Mouse (Mus musculus) limb, embryonic 15.5 days (tissue): Measurements from ENCODE around the gene Epha1. TPM values are rescaled to one million over a fixed set of nuclear protein-coding genes. Genes with fewer than 3 reads are reported as not detected.

Experiments used
- ATAC-seq: fragments of 200-750 bp; cut with Nextera tagmentation; 2 replicates; pipeline ENCODE4 v1.8.0; 2017; ENCODE audit warnings: low read depth, moderate TSS enrichment; ENCODE audit not compliant: insufficient number of reproducible peaks, low FRiP score, low TSS enrichment
- H3K27ac ChIP-seq: fragments of 300-500 bp; sonication (generic); 2 replicates; pipeline ENCODE4 v1.5.1; 2015; ENCODE audit warnings: moderate library complexity, mild to moderate bottlenecking, inconsistent platforms
- H3K27me3 ChIP-seq: fragments of 300-500 bp; sonication (generic); 2 replicates; pipeline ENCODE4 v1.6.1; 2015; ENCODE audit warnings: inconsistent platforms
- H3K36me3 ChIP-seq: fragments of 300-500 bp; sonication (generic); 2 replicates; pipeline ENCODE4 v1.6.1; 2015; ENCODE audit warnings: inconsistent platforms
- H3K4me1 ChIP-seq: fragments of 300-500 bp; sonication (generic); 2 replicates; pipeline ENCODE4 v1.6.1; 2015; ENCODE audit warnings: inconsistent platforms
- H3K4me2 ChIP-seq: fragments of 300-500 bp; sonication (generic); 2 replicates; pipeline ENCODE4 v1.6.1; 2015; ENCODE audit warnings: mild to moderate bottlenecking, inconsistent platforms
- H3K4me3 ChIP-seq: fragments of 300-500 bp; sonication (generic); 2 replicates; pipeline ENCODE4 v1.5.1; 2015; ENCODE audit warnings: mild to moderate bottlenecking, inconsistent platforms
- H3K9ac ChIP-seq: fragments of 300-500 bp; sonication (generic); 2 replicates; pipeline ENCODE4 v1.6.1; 2015; ENCODE audit warnings: inconsistent platforms
- H3K9me3 ChIP-seq: fragments of 300-500 bp; sonication (generic); 2 replicates; pipeline ENCODE4 v1.6.1; 2016; ENCODE audit warnings: inconsistent platforms
- WGBS: fragments of 180-500 bp; shearing (Covaris S2); methylation state at CpG from one replicate; pipeline ENCODE4 v1.1.7; 2015; 5-methylcytosine and 5-hydroxymethylcytosine counted together
- polyA plus RNA-seq: library from polyadenylated mRNA; unstranded; fragments of >200 nt; fragmentation: Nextera tagmentation; extraction: Ambion mirVana; gene quantifications from 2 replicates; pipeline ENCODE4 v1.2.1, GENCODE M21; 2015

Gene Epha1
- polyA plus RNA-seq, 1 experiment from 2014 or later: 30.1 TPM

- Histone ChIP-seq H3K4me1 (peaks cover 23% of the 10 kb centered on the region), H3K9ac (no peak overlapping the region), H3K9me3 (no peaks in the 10 kb centered on the region), H3K27me3 (no peaks in the 10 kb centered on the region), H3K27ac (peak overlapping the region; percentile 38; the same call in 1 of the 2 replicates), H3K4me2 (no peak overlapping the region), H3K36me3 (peaks cover 68% of the 10 kb centered on the region), H3K4me3 (no peak overlapping the region)
- WGBS: 70% methylated on average over 9 of the region's 9 CpGs
- no peak for ATAC-seq
These were observed 13.5 kb downstream of the Epha1 start for GRCm38 (mm10) chr6:42359364-42360147.

DNA sequence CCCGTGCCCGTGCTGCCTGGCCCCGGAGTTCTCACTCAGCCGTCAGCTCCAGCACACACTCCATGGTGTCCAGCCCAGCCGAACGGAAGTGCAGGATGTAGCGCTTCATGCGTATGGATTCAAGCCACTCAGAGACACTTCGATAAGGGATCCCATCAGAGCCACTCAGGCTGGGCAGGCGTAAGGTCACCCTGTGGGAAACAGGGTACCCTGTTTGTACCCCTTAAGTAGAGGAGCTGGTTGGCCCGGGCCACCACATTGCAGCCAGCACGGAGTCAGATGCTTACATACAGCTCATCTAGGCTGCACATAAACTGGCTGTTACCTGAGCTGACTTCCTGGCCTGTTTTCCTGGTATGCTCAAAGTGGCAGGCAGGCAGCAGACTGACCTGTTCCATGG, 14.2 kb downstream of the Epha1 start:
- Histone ChIP-seq H3K9me3 (no peaks in the 10 kb centered on the region), H3K27me3 (no peaks in the 10 kb centered on the region), H3K4me3 (no peak overlapping the region), H3K4me1 (peaks cover 29% of the 10 kb centered on the region), H3K36me3 (peaks cover 68% of the 10 kb centered on the region), H3K27ac (peak overlapping the region; percentile 38; the same call in 1 of the 2 replicates), H3K4me2 (no peak overlapping the region), H3K9ac (no peak overlapping the region)
- 88% methylated on average over 12 of the region's 12 CpGs for WGBS
- ATAC-seq: no peak

DNA sequence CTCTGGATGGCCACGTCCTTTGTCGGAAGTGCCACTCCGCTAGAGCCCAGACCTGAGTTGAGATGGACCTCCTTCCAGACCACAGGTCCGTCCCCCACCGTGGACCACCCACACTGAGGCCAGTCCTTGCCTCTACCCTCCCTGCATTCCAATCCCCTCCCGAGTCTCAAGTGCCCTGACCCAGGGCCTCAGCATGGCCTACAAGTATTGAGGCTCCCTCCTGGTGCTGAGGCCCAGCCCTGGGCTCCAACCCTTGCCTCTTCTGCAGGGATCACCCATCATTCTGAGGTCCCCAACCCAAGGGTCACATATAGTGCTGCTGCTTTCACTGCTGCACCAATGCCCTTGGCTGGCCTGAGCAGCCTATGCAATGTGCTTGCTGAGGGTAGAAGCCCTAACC, 15.2 kb downstream of the Epha1 start:
- 66% methylated on average over 6 of the region's 6 CpGs for WGBS
- H3K4me3 ChIP-seq: no peak overlapping the region

GRCm38 (mm10) chr6:42356913-42357312, 16.2 kb downstream of the Epha1 start:
- peaks cover 45% of the 10 kb centered on the region for H3K4me1 ChIP-seq
- no peaks in the 10 kb centered on the region for H3K9me3 ChIP-seq
- peaks cover 82% of the 10 kb centered on the region for H3K36me3 ChIP-seq
- no peak overlapping the region for H3K9ac ChIP-seq
- H3K4me2 ChIP-seq: no peak overlapping the region
- no peak for ATAC-seq
- no peak overlapping the region for H3K27ac ChIP-seq
- H3K4me3 ChIP-seq: no peak overlapping the region
- 93% methylated on average over 5 of the region's 5 CpGs for WGBS
- H3K27me3 ChIP-seq: no peaks in the 10 kb centered on the region

More for the DNA sequence above, 15.2 kb downstream of the Epha1 start:
- Histone ChIP-seq H3K4me1 (peaks cover 39% of the 10 kb centered on the region), H3K9ac (no peak overlapping the region), H3K4me2 (no peak overlapping the region), H3K27ac (no peak overlapping the region), H3K27me3 (no peaks in the 10 kb centered on the region), H3K36me3 (peaks cover 74% of the 10 kb centered on the region), H3K9me3 (no peaks in the 10 kb centered on the region)
- ATAC-seq: no peak

DNA sequence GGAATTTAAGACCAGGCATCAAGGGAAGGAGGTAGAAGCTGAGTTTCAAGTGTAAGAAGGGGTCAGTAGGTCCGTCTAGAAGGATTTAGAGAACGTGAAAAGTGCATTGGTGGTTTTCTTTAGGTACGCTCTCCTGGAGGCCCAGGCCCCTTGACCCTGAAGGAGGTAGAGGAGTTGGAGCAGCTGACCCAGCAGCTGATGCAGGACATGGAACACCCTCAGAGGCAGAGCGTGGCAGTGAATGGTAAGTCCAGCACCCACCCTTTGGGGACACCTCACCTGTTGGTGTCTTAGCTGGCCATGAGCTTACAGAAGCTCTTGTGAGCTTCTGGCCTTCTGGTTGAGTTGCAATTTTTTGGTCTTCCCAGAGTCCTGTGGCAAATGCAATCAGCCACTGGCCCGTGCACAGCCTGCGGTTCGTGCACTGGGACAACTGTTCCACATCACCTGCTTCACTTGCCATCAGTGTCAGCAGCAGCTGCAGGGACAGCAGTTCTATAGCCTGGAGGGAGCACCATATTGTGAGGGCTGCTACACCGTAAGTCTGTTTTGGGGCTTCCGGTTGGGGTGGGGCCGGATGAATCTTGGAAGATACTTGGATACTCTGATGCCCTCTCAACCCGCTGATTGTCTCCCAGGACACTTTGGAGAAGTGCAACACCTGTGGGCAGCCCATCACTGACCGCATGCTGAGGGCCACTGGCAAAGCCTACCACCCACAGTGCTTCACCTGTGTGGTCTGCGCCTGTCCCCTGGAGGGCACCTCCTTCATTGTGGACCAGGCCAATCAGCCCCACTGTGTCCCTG, 17.1 kb downstream of the Epha1 start:
- no peaks in the 10 kb centered on the region for H3K9me3 ChIP-seq
- WGBS: 91% methylated on average over 13 of the region's 13 CpGs
- peaks cover 54% of the 10 kb centered on the region for H3K4me1 ChIP-seq
- H3K4me2 ChIP-seq: no peak overlapping the region
- H3K36me3 ChIP-seq: peaks cover 80% of the 10 kb centered on the region
- no peak overlapping the region for H3K4me3 ChIP-seq
- no peak overlapping the region for H3K27ac ChIP-seq
- no peak overlapping the region for H3K9ac ChIP-seq
- no peaks in the 10 kb centered on the region for H3K27me3 ChIP-seq
- no peak for ATAC-seq

GRCm38 (mm10) chr6:42355366-42355765, 17.7 kb downstream of the Epha1 start:
- Histone ChIP-seq H3K9ac (no peak overlapping the region), H3K9me3 (no peaks in the 10 kb centered on the region), H3K4me2 (no peak overlapping the region), H3K36me3 (peaks cover 74% of the 10 kb centered on the region), H3K4me3 (no peak overlapping the region), H3K4me1 (peaks cover 59% of the 10 kb centered on the region), H3K27me3 (no peaks in the 10 kb centered on the region), H3K27ac (no peak overlapping the region)
- ATAC-seq: no peak
- WGBS: 94% methylated on average over 6 of the region's 6 CpGs

DNA sequence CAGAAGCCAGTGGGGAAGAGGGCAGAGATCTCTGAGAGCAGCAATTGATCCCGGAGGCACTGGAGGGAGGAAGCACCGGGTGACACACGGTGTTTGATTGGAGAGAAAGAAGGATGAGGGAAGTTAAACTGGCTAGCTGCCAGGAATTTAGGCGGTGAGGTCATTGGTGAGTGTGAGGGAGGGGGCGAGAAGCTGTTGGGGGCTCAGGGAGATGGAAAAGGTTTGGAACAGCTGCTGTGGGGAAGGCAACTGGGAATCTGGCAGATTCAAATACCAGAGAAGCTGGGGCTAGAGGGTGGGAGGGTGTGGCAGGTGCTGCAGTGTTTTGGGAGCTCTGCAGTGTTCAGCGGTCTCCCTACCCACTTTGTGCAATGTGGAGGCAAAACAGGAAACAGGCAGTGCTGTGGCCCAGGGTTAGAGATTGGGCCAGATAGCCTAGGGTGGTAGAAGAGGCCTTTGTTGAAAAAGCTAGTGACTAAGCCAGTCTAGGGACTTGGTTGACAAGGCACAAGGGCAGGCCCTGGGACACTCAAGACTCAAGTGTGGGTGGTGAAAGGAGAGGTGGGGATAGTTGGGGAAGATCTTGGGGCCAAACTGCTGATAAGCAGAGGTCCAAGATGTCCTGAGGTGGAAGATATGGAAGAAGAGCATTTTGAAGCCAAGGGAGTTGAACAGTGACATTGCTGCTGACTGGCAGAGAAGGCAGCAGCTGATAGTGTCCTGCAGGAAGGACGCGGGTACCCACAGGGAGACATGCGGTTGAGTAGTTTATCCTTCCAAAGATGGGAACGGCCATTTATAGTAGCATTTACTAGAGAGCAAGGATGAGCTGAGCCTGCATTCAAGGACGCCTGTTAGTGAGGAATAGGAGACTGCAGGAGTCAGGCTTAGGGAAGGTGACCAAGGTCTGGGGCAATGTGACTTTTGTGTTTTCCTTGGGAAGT, 18.7 kb downstream of the Epha1 start:
- no peaks in the 10 kb centered on the region for H3K9me3 ChIP-seq
- H3K36me3 ChIP-seq: peaks cover 64% of the 10 kb centered on the region
- peak overlapping the region; percentile 25 for H3K4me2 ChIP-seq
- no peak overlapping the region; the same call in 1 of the 2 replicates for H3K4me3 ChIP-seq
- peak overlapping the region; percentile 67 for H3K27ac ChIP-seq
- peaks cover 55% of the 10 kb centered on the region for H3K4me1 ChIP-seq
- WGBS: 49% methylated on average over 11 of the region's 11 CpGs
- no peak overlapping the region for H3K9ac ChIP-seq
- no peak for ATAC-seq
- H3K27me3 ChIP-seq: no peaks in the 10 kb centered on the region

- no peak for ATAC-seq
- Histone ChIP-seq H3K27ac (peak overlapping the region; percentile 61), H3K9ac (no peak overlapping the region)
These were observed 19.9 kb downstream of the Epha1 start for GRCm38 (mm10) chr6:42353180-42353579.

DNA sequence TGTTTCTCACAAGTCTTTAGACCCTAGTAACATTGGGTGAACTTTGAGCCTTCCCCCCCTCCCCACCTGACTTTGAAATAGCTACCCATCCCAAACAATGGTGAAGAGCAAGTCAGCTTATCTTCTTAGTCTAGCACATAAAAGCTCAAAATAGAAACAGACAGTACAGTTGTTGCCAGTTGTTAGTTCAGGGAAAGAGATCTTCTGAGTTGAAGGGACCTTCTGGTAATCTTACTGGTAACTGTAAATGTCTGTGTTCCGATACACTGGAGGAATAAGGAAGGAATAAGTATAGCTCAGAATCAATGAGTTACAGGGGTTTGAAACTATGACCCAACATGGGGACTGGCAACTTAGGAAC, 20.6 kb downstream of the Epha1 start:
- peaks cover 66% of the 10 kb centered on the region for H3K4me1 ChIP-seq

More at GRCm38 (mm10) chr6:42353180-42353579, 19.9 kb downstream of the Epha1 start:
- Histone ChIP-seq H3K27me3 (no peaks in the 10 kb centered on the region), H3K4me3 (no peak overlapping the region), H3K4me2 (peak overlapping the region; percentile 25; the same call in 1 of the 2 replicates), H3K36me3 (peaks cover 54% of the 10 kb centered on the region), H3K4me1 (peaks cover 66% of the 10 kb centered on the region), H3K9me3 (no peaks in the 10 kb centered on the region)
- WGBS: 49% methylated on average over 8 of the region's 8 CpGs

DNA sequence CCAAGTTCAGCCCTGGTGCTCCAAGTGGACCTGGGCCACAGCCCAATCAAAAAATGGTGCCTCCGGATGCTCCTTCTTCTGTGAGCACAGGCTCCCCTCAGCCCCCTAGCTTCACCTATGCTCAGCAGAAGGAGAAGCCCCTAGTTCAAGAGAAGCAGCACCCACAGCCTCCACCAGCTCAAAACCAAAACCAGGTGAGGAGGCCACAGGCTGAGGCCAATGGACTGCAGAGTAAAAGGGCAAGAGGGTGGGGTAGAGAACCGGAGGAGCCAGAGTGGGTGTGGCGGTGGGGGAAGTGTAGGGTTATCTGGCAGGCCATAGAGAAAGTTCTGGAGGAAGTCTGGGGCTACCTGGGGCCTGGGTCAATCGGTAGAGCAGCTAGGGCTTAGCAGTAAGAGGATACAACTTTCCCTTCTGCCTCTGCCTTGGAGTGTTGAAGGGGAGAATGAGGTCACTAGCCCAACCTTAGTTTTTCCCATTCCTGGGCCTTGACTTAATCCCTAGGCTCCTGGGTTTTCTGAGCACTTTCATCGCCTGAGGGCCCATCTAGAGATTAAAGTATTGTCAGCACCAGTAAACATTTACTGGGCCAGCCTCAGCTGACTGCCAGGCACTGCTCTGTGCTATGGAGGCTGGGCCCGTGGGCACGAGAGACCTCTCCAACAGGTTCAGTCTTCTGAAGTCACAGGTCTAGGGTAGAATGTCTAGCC, 21.1 kb downstream of the Epha1 start:
- ATAC-seq: no peak
- peaks cover 62% of the 10 kb centered on the region for H3K4me1 ChIP-seq
- no peaks in the 10 kb centered on the region for H3K27me3 ChIP-seq
- no peak overlapping the region for H3K9ac ChIP-seq
- H3K27ac ChIP-seq: peak overlapping the region; percentile 44
- H3K9me3 ChIP-seq: no peaks in the 10 kb centered on the region
- H3K4me2 ChIP-seq: peak overlapping the region; percentile 84
- peak overlapping the region; percentile 82 for H3K4me3 ChIP-seq
- 73% methylated on average over 7 of the region's 7 CpGs for WGBS
- H3K36me3 ChIP-seq: peaks cover 41% of the 10 kb centered on the region

More for the DNA sequence above, 20.6 kb downstream of the Epha1 start:
- Histone ChIP-seq H3K36me3 (peaks cover 47% of the 10 kb centered on the region), H3K27ac (peak overlapping the region; percentile 44), H3K4me2 (peak overlapping the region; percentile 84; the same call in 1 of the 2 replicates), H3K27me3 (no peaks in the 10 kb centered on the region), H3K9me3 (no peaks in the 10 kb centered on the region), H3K4me3 (0 out of 2 replicates have a peak overlapping the region, but pooled peaks have one; percentile 82), H3K9ac (no peak overlapping the region)
- WGBS: 92% methylated on average over 1 of the region's 1 CpGs
- ATAC-seq: no peak
